Mouse (Mus musculus) intestine, embryonic 14.5 days (tissue): ENCODE data around the gene Rab30. TPM values are rescaled to one million over a fixed set of nuclear protein-coding genes. Genes with fewer than 3 reads are reported as not detected.

ENCODE experiments used
- polyA plus RNA-seq: library from polyadenylated mRNA; unstranded; fragments of >200 nt; fragmentation: Nextera tagmentation; extraction: Ambion mirVana; gene quantifications from 2 replicates; pipeline ENCODE4 v1.2.1, GENCODE M21; 2014

Rab30 gene
- polyA plus RNA-seq, 1 experiment from 2014 or later: 19.1 TPM

Other genes with a start within 250 kb of the Rab30 start
- 45.0 and 45.5 TPM in 2 replicates for gene Ccdc90b, start 180.5 kb upstream of the Rab30 start, polyA plus RNA-seq
- gene Ankrd42, start 104.5 kb upstream of the Rab30 start, polyA plus RNA-seq: 4.0 and 5.1 TPM in 2 replicates
- gene Pcf11, start 71.7 kb upstream of the Rab30 start, polyA plus RNA-seq: 20.6 and 21.1 TPM in 2 replicates
- 12.7 and 14.5 TPM in 2 replicates for gene Ddias, start 132.6 kb downstream of the Rab30 start, polyA plus RNA-seq
- 20.5 and 23.6 TPM in 2 replicates for gene Prcp, start 132.9 kb downstream of the Rab30 start, polyA plus RNA-seq